Mouse (Mus musculus): ENCODE measurements around the gene Tmem30a. TPM values are rescaled to one million over a fixed set of nuclear protein-coding genes. Genes with fewer than 3 reads are reported as not detected.

Tmem30a gene
- total RNA-seq, 1 experiment from 2014 or later: 105 TPM

- no peak for DNase-seq
Observed at GRCm38 (mm10) chr9:79796461-79797135, 3.3 kb upstream of the Tmem30a start.

GRCm38 (mm10) chr9:79795076-79795475 is 1.8 kb upstream of the Tmem30a start:
- DNase-seq: no peak

- DNase-seq: peak; percentile 19
Observed at GRCm38 (mm10) chr9:79785794-79786085, 7.6 kb downstream of the Tmem30a start.

- DNase-seq: no peak
Observed at GRCm38 (mm10) chr9:79784934-79785793, 8.1 kb downstream of the Tmem30a start.

- DNase-seq: no peak
Observed at GRCm38 (mm10) chr9:79784439-79784838, 8.9 kb downstream of the Tmem30a start.

- no peak for DNase-seq
Observed at GRCm38 (mm10) chr9:79779354-79779753, 14.0 kb downstream of the Tmem30a start.

- DNase-seq: no peak
Observed at GRCm38 (mm10) chr9:79766991-79767545, 26.2 kb downstream of the Tmem30a start.

- DNase-seq: no peak
Observed at GRCm38 (mm10) chr9:79765329-79765728, 28.0 kb downstream of the Tmem30a start.

GRCm38 (mm10) chr9:79762519-79762918 is 30.8 kb downstream of the Tmem30a start:
- DNase-seq: no peak

- peak; percentile 10 for DNase-seq
Observed at GRCm38 (mm10) chr9:79760076-79760475, 33.2 kb downstream of the Tmem30a start.

- DNase-seq: peak; percentile 97
Observed at GRCm38 (mm10) chr9:79759385-79760005, 33.8 kb downstream of the Tmem30a start, which contains the start of gene Cox7a2. Gene Cox7a2 (minus strand): TSS chr9:79759878.

GRCm38 (mm10) chr9:79755311-79755710 is 38.0 kb downstream of the Tmem30a start:
- DNase-seq: no peak

GRCm38 (mm10) chr9:79751846-79752245 is 41.5 kb downstream of the Tmem30a start:
- DNase-seq: no peak

- DNase-seq: no peak
Observed at GRCm38 (mm10) chr9:79750709-79751108, 42.6 kb downstream of the Tmem30a start.

GRCm38 (mm10) chr9:79745036-79745435 is 48.3 kb downstream of the Tmem30a start:
- DNase-seq: no peak

GRCm38 (mm10) chr9:79735608-79736007 is 57.7 kb downstream of the Tmem30a start:
- DNase-seq: no peak

- peak; percentile 54 for DNase-seq
Observed at GRCm38 (mm10) chr9:79730301-79730700, 63.0 kb downstream of the Tmem30a start.

GRCm38 (mm10) chr9:79723090-79723489 is 70.2 kb downstream of the Tmem30a start:
- peak; percentile 36 for DNase-seq

GRCm38 (mm10) chr9:79721056-79721455 is 72.3 kb downstream of the Tmem30a start:
- peak; percentile 74 for DNase-seq

GRCm38 (mm10) chr9:79720143-79720542 is 73.2 kb downstream of the Tmem30a start:
- no peak for DNase-seq

GRCm38 (mm10) chr9:79719451-79719850 is 73.9 kb downstream of the Tmem30a start:
- DNase-seq: peak; percentile 34
